Mouse (Mus musculus): ENCODE results near the gene Ldb3.

- TF ChIP-seq CTCF (IDR thresholded peaks at IDR 0.05 in 2 of 3, conservative IDR thresholded peaks at IDR 0.05 in 1 of 3; ENCODE audit: control insufficient read depth in 1 of 3, insufficient read depth in 1 of 3, low read depth in 2 of 3, low read length in 3 of 3, poor library complexity in 1 of 3, severe bottlenecking in 1 of 3): peak; percentile 74 to 93 (median 83)
- TF ChIP-seq MYC (IDR thresholded peaks at IDR 0.05; ENCODE audit: low read depth, low read length): no peak
- TF ChIP-seq MAFK (IDR thresholded peaks at IDR 0.05; ENCODE audit: borderline replicate concordance, low read depth, low read length): no peak
- no peak for TF ChIP-seq JUND (IDR thresholded peaks at IDR 0.05; ENCODE audit: low read depth, low read length)
- TF ChIP-seq SMC3 (IDR thresholded peaks at IDR 0.05; ENCODE audit: low read depth, low read length): peak; percentile 81
- no peak for TF ChIP-seq TBP (IDR thresholded peaks at IDR 0.05; ENCODE audit: low read depth, low read length)
- TF ChIP-seq POLR2AphosphoS5 (IDR thresholded peaks at IDR 0.05; ENCODE audit: borderline replicate concordance, low read depth, low read length): no peak
- no peak for TF ChIP-seq ELF1 (IDR thresholded peaks at IDR 0.05; ENCODE audit: low read depth, low read length)
- peak in 1 of 2 experiments; percentile 63; a peak in 2 of 4 replicates for TF ChIP-seq POLR2A (IDR thresholded peaks at IDR 0.05; ENCODE audit: control insufficient read depth in 1 of 2, insufficient read depth in 1 of 2, low read depth in 1 of 2, low read length in 2 of 2, poor library complexity in 1 of 2)
- TF ChIP-seq GABPA (IDR thresholded peaks at IDR 0.05; ENCODE audit: low read depth, low read length): no peak
- 0 out of 2 replicates have a peak, but pooled peaks have one; percentile 7 for TF ChIP-seq SIN3A (IDR thresholded peaks at IDR 0.05; ENCODE audit: low read length)
Measured at GRCm38 (mm10) chr14:34549004-34549671, 39.3 kb downstream of the Ldb3 start.
